Mouse (Mus musculus) kidney, postnatal 0 days (tissue): Measurements from ENCODE around the gene Irf6. TPM values are rescaled to one million over a fixed set of nuclear protein-coding genes. Genes with fewer than 3 reads are reported as not detected.

Experiments
- ATAC-seq: fragments of 200-750 bp; cut with Nextera tagmentation; replicated peaks from 2 replicates; pipeline ENCODE4 v1.8.0; 2017; ENCODE audit warnings: low read depth, moderate number of reproducible peaks, moderate TSS enrichment, moderate library complexity; ENCODE audit not compliant: low FRiP score
- DNase-seq: peaks from one replicate; pipeline ENCODE4 v3.0.0-alpha.2; 2016; ENCODE audit warnings: low spot score
- H3K27ac ChIP-seq: fragments of 300-500 bp; sonication (generic); 2 replicates; pipeline ENCODE4 v1.5.1; 2014; ENCODE audit warnings: mild to moderate bottlenecking
- H3K27me3 ChIP-seq: fragments of 300-500 bp; sonication (generic); 2 replicates; pipeline ENCODE4 v1.6.1; 2014; ENCODE audit warnings: low read length, mixed read lengths; ENCODE audit not compliant: insufficient read depth
- H3K36me3 ChIP-seq: fragments of 300-500 bp; sonication (generic); 2 replicates; pipeline ENCODE4 v1.6.1; 2014; ENCODE audit warnings: low read length, mixed read lengths; ENCODE audit not compliant: insufficient read depth
- H3K4me1 ChIP-seq: fragments of 300-500 bp; sonication (generic); replicated peaks from 2 replicates; pipeline ENCODE4 v1.6.1; 2014; ENCODE audit warnings: antibody characterized with exemption, low read length, mixed read lengths; ENCODE audit not compliant: insufficient read depth
- H3K4me2 ChIP-seq: fragments of 300-500 bp; sonication (generic); 2 replicates; pipeline ENCODE4 v1.6.1; 2014; ENCODE audit warnings: mild to moderate bottlenecking, low read length, moderate library complexity, mixed read lengths
- H3K4me3 ChIP-seq: fragments of 300-500 bp; sonication (generic); replicated peaks from 2 replicates; pipeline ENCODE4 v1.5.1; 2014; ENCODE audit warnings: low read depth, low read length
- H3K9ac ChIP-seq: fragments of 300-500 bp; sonication (generic); 2 replicates; pipeline ENCODE4 v1.6.1; 2014; ENCODE audit warnings: low read depth, low read length
- H3K9me3 ChIP-seq: fragments of 300-500 bp; sonication (generic); replicated peaks from 2 replicates; pipeline ENCODE4 v1.6.1; 2016; ENCODE audit warnings: low read length, inconsistent platforms, mixed read lengths
- CTCF ChIP-seq: IDR thresholded peaks from 2 replicates; pipeline ENCODE4 v1.5.1; 2016; ENCODE audit warnings: antibody characterized with exemption, low read depth, mild to moderate bottlenecking, moderate library complexity
- WGBS: fragments of 180-500 bp; shearing (Covaris S2); extraction: QIAGEN DNeasy Blood & Tissue Kit; methylation state at CpG from one replicate; pipeline ENCODE4 v1.1.7; 2014; 5-methylcytosine and 5-hydroxymethylcytosine counted together
- polyA plus RNA-seq: library from polyadenylated mRNA; unstranded; fragments of >200 nt; fragmentation: Nextera tagmentation; extraction: Ambion mirVana; gene quantifications from 2 replicates; pipeline ENCODE4 v1.2.1, GENCODE M21; 2015

Irf6 gene
- polyA plus RNA-seq, 1 experiment from 2014 or later = 17.3 TPM

GRCm38 (mm10) chr1:193173810-193174129 is 20.9 kb downstream of the Irf6 start:
- no peaks in the 10 kb centered on the region for H3K36me3 ChIP-seq
- WGBS = 16% methylated on average over 9 of the region's 9 CpGs
- peak overlapping the region; percentile 82 for H3K27ac ChIP-seq
- TF ChIP-seq CTCF = no peak
- H3K4me2 ChIP-seq = peak overlapping the region; percentile 60
- H3K4me3 ChIP-seq = peak overlapping the region; percentile 82
- H3K9ac ChIP-seq = peak overlapping the region; percentile 59
- ATAC-seq = peak; percentile 55
- DNase-seq = no peak
- no peaks in the 10 kb centered on the region for H3K9me3 ChIP-seq
- H3K4me1 ChIP-seq = peaks cover 6% of the 10 kb centered on the region; the same call in 1 of the 2 replicates
- no peaks in the 10 kb centered on the region for H3K27me3 ChIP-seq

GRCm38 (mm10) chr1:193174143-193174733 is 21.3 kb downstream of the Irf6 start:
- peaks cover 6% of the 10 kb centered on the region; the same call in 1 of the 2 replicates for H3K4me1 ChIP-seq
- TF ChIP-seq CTCF = no peak
- H3K4me2 ChIP-seq = peak overlapping the region; percentile 60
- peak overlapping the region; percentile 82; the same call in 1 of the 2 replicates for H3K4me3 ChIP-seq
- ATAC-seq (no peak), DNase-seq (no peak)
- no peaks in the 10 kb centered on the region for H3K9me3 ChIP-seq
- no peaks in the 10 kb centered on the region for H3K36me3 ChIP-seq
- peak overlapping the region; percentile 59; the same call in 1 of the 2 replicates for H3K9ac ChIP-seq
- no peaks in the 10 kb centered on the region for H3K27me3 ChIP-seq
- H3K27ac ChIP-seq = peak overlapping the region; percentile 82; the same call in 1 of the 2 replicates
- 83% methylated on average over 13 of the region's 13 CpGs for WGBS

GRCm38 (mm10) chr1:193181104-193181503 is 28.2 kb downstream of the Irf6 start:
- ATAC-seq = no peak
- no peaks in the 10 kb centered on the region for H3K36me3 ChIP-seq
- H3K4me2 ChIP-seq = no peak overlapping the region

GRCm38 (mm10) chr1:193188257-193188656 is 35.3 kb downstream of the Irf6 start:
- Histone ChIP-seq H3K4me3 (no peak overlapping the region), H3K9me3 (no peaks in the 10 kb centered on the region), H3K27ac (peak overlapping the region; percentile 75; the same call in 1 of the 2 replicates), H3K36me3 (no peaks in the 10 kb centered on the region), H3K4me2 (no peak overlapping the region), H3K4me1 (peaks cover 8% of the 10 kb centered on the region; the same call in 1 of the 2 replicates), H3K27me3 (no peaks in the 10 kb centered on the region), H3K9ac (no peak overlapping the region)
- 59% methylated on average over 6 of the region's 6 CpGs for WGBS
- TF ChIP-seq CTCF = no peak
- no peak for DNase-seq
- no peak for ATAC-seq

More at GRCm38 (mm10) chr1:193181104-193181503, 28.2 kb downstream of the Irf6 start:
- Histone ChIP-seq H3K4me1 (no peaks in the 10 kb centered on the region), H3K9ac (no peak overlapping the region), H3K9me3 (no peaks in the 10 kb centered on the region), H3K27ac (no peak overlapping the region), H3K27me3 (no peaks in the 10 kb centered on the region), H3K4me3 (no peak overlapping the region)
- no peak for TF ChIP-seq CTCF
- no peak for DNase-seq
- 79% methylated on average over 3 of the region's 3 CpGs for WGBS

GRCm38 (mm10) chr1:193189151-193189621 is 36.3 kb downstream of the Irf6 start:
- H3K27me3 ChIP-seq = no peaks in the 10 kb centered on the region
- DNase-seq (peak; percentile 92), ATAC-seq (peak; percentile 82)
- H3K36me3 ChIP-seq = no peaks in the 10 kb centered on the region
- H3K27ac ChIP-seq = peak overlapping the region; percentile 75
- no peaks in the 10 kb centered on the region for H3K9me3 ChIP-seq
- TF ChIP-seq CTCF = no peak
- H3K4me3 ChIP-seq = no peak overlapping the region
- peaks cover 8% of the 10 kb centered on the region; the same call in 1 of the 2 replicates for H3K4me1 ChIP-seq
- WGBS = 33% methylated on average over 9 of the region's 9 CpGs
- H3K9ac ChIP-seq = no peak overlapping the region
- H3K4me2 ChIP-seq = peak overlapping the region; percentile 25; the same call in 1 of the 2 replicates

GRCm38 (mm10) chr1:193189771-193190170 is 36.9 kb downstream of the Irf6 start:
- H3K4me2 ChIP-seq = no peak overlapping the region

More at GRCm38 (mm10) chr1:193189771-193190170, 36.9 kb downstream of the Irf6 start:
- Histone ChIP-seq H3K27ac (peak overlapping the region; percentile 60), H3K4me3 (no peak overlapping the region), H3K4me1 (peaks cover 8% of the 10 kb centered on the region; the same call in 1 of the 2 replicates), H3K9me3 (no peaks in the 10 kb centered on the region), H3K36me3 (no peaks in the 10 kb centered on the region), H3K27me3 (no peaks in the 10 kb centered on the region), H3K9ac (no peak overlapping the region)
- ATAC-seq = no peak
- WGBS = 30% methylated on average over 3 of the region's 3 CpGs
- TF ChIP-seq CTCF = no peak
- no peak for DNase-seq
